Mouse (Mus musculus): Measurements from ENCODE around the gene Nr1i3.

DNA sequence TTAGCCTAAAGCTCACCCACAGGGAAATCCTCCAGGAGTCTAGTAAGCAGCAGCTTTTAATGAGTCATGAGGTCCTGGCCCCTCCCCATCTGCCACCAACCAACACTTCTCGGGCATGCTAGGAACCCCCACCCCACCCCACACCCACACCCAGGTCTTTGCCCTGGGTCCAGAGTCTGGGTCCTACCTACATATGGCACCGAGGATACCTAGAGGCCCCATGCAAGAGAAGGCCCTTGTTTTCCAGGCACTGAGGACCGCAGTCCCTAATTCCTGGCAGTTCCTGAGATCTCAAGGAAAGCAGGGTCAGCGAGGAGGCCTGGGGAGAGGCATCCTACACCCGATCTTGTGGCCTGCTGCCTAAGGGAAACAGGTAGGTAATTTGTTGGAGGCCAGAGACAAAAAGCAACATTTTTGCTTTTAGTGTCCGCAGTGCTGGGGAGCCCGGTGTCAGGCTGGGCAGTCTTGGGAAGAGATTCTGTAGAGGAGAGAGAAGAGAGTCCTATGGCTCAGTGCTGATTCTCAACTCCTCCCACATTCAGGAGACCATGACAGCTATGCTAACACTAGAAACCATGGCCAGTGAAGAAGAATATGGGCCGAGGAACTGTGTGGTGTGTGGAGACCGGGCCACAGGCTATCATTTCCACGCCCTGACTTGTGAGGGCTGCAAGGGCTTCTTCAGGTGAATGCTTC lies at the start of gene Nr1i3:
- TF ChIP-seq CTCF (IDR thresholded peaks at IDR 0.05; ENCODE audit: borderline replicate concordance, control insufficient read depth, extremely low read depth, insufficient read depth, low read length, poor library complexity) (no peak), POLR2A (IDR thresholded peaks at IDR 0.05; ENCODE audit: control insufficient read depth, extremely low read depth, insufficient read depth, low read length, poor library complexity) (no peak)
